Mouse (Mus musculus) myocyte (in vitro differentiated cells): ENCODE measurements at regions not wholly inside any gene's neighbourhood (a gene's known extent, or its start where the extent isn't known, plus 50 kb on each side); places are given as distances from the start of the nearest gene placed in this dataset.

ENCODE experiments used
- E2F4 ChIP-seq: IDR thresholded peaks from one replicate; pipeline ENCODE4 v1.6.1; 2011; ENCODE audit warnings: mild to moderate bottlenecking, control low read depth, moderate library complexity; ENCODE audit not compliant: insufficient read depth
- MAX ChIP-seq: IDR thresholded peaks from one replicate; pipeline ENCODE4 v1.6.1; 2011; ENCODE audit warnings: low read depth, mild to moderate bottlenecking, control low read depth
- MYOD1 ChIP-seq, 3 experiments: IDR thresholded peaks; one replicate each; pipeline ENCODE4 v1.6.1; 2011; ENCODE audit warnings: control low read depth in 2 of 3, low read depth in 2 of 3, mild to moderate bottlenecking in 2 of 3, moderate library complexity in 1 of 3; ENCODE audit not compliant: insufficient read length in 2 of 3, control insufficient read depth in 1 of 3
- POLR2A ChIP-seq: IDR thresholded peaks from one replicate; pipeline ENCODE4 v1.6.1; 2011; ENCODE audit warnings: low read depth, mild to moderate bottlenecking, control low read depth, moderate library complexity; ENCODE audit not compliant: insufficient read length
- POLR2AphosphoS2 ChIP-seq: IDR thresholded peaks from one replicate; pipeline ENCODE4 v1.6.1; 2011; ENCODE audit warnings: low read depth, control low read depth; ENCODE audit not compliant: insufficient read length
- REST ChIP-seq: IDR thresholded peaks from one replicate; pipeline ENCODE4 v1.6.1; 2011; ENCODE audit warnings: mild to moderate bottlenecking, control low read depth, moderate library complexity; ENCODE audit not compliant: insufficient read depth, insufficient read length
- SRF ChIP-seq: IDR thresholded peaks from one replicate; pipeline ENCODE4 v1.6.1; 2011; ENCODE audit warnings: low read depth; ENCODE audit not compliant: control insufficient read depth, insufficient read length
- TCF12 ChIP-seq: IDR thresholded peaks from one replicate; pipeline ENCODE4 v1.6.1; 2011; ENCODE audit warnings: mild to moderate bottlenecking, control low read depth; ENCODE audit not compliant: poor library complexity, insufficient read depth, severe bottlenecking
- TCF3 ChIP-seq: IDR thresholded peaks from one replicate; pipeline ENCODE4 v1.6.1; 2011; ENCODE audit warnings: low read depth, control low read depth; ENCODE audit not compliant: insufficient read length
- USF1 ChIP-seq: IDR thresholded peaks from one replicate; pipeline ENCODE4 v1.6.1; 2011; ENCODE audit warnings: low read depth, mild to moderate bottlenecking, control low read depth, moderate library complexity

- TF ChIP-seq REST (no peak), USF1 (no peak), POLR2AphosphoS2 (no peak), POLR2A (no peak), TCF3 (no peak), MAX (no peak), SRF (no peak), E2F4 (no peak), MYOD1 (IDR thresholded peaks at IDR 0.05; ENCODE audit: control insufficient read depth in 1 of 3, insufficient read length in 2 of 3, low read depth in 2 of 3) (no peak), TCF12 (no peak)
Observed at GRCm38 (mm10) chr11:35055496-35056125, 65.4 kb upstream of the Slit3 start.
